Mouse (Mus musculus) kidney, adult 2 months (tissue): ENCODE data around the gene Smg7.

Source experiments
- CTCF ChIP-seq: fragments of 200-500 bp; conservative IDR thresholded peaks from 2 replicates; pipeline ENCODE4 v1.5.1; 2011; ENCODE audit warnings: low read depth, mild to moderate bottlenecking, control low read depth, low read length, moderate library complexity, mixed read lengths; ENCODE audit not compliant: insufficient read depth, insufficient read length
- POLR2A ChIP-seq: fragments of 200-500 bp; IDR thresholded peaks from one replicate; pipeline ENCODE4 v1.6.1; 2011; ENCODE audit warnings: low read depth, low read length, control low read depth

- TF ChIP-seq CTCF (peak; percentile 52), POLR2A (no peak)
These were observed 112.2 kb downstream of the Smg7 start for GRCm38 (mm10) chr1:152790254-152790653.
